ENCODE assay signal across 7 mouse cellular contexts in the genomic region with DNA sequence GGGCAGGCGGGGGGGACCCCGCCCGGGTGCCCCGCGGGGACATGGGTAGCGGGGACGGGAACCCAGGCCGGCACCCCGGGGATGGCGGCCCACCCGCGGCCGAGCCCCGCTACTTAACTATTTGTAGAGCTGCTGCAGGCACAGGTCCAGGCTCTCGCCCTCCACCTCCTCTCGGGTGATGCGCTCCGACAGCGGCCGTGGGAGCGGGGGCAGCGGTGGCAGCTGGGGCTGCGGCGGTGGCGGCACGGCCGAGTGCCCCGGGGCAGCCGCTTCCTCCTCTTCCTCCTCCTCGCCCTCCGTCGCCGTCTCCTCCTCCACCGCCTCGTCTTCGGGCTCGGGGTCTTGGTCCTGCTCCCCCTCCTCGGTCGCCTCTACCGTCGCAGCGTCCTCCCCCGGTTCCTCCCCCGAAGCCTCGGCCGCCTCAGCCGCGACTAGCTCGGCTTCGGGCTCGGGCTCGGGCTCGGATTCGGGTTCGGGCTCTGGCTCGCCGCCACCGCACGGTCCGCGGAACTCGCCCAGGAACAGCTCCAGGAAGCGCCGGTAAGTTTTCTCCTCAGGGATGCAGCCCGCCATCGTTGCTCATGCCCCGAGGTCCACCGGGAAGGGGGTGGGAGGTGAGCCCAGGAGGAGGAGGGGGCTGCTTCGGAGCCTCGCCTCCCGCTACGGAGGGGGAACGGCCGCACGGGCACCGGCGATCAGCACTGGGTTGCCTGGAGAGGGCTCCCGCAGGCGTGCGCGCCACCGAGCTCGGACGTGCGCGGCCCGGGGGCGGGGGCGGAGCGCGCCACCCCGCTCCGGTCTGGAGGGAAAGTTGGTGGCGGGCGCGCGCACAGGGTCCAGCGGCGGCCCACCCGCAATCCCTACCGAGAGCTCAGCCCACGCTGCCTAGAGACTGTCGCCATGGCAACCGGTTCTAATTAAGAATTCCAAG. TPM values are rescaled to one million over a fixed set of nuclear protein-coding genes. Genes with fewer than 3 reads are reported as not detected.
A peak's percentile ranks its signal among the peaks of the same experiment; 100 is the strongest.
DNase-seq lines count a peak whose midpoint lies in the region; ATAC-seq lines count a peak whose summit lies in the region.

A gene (minus strand): TSS at position 693 of the 931 bp plus-strand sequence.

- H3K9me3 ChIP-seq in embryonic facial prominence, embryonic 12.5 days = no peaks in the 10 kb centered on the region
- no peaks in the 10 kb centered on the region for H3K9me3 ChIP-seq in limb, embryonic 11.5 days (ENCODE audit: control insufficient read depth, low read length)
- no peaks in the 10 kb centered on the region for H3K9me3 ChIP-seq in midbrain, embryonic 13.5 days

- peak; percentile 85 for DNase-seq in adrenal gland, postnatal 25 days
- peak; percentile 70 to 72 for DNase-seq in heart, adult 18-20 months
- DNase-seq in kidney, adult 18-20 months = peak; percentile 71
- peak; percentile 88 for DNase-seq in limb, embryonic 11.5 days (ENCODE audit: low spot score)
- peak; percentile 53 to 70 for DNase-seq in spleen, adult 18-20 months

- no peak within 1 kb of the TSS for H3K27ac ChIP-seq in embryonic facial prominence, embryonic 12.5 days
- H3K27ac ChIP-seq in limb, embryonic 11.5 days (replicated peaks; ENCODE audit: low read depth, low read length) = no peak within 1 kb of the TSS
- peak within 1 kb of the TSS; percentile 93 for H3K27ac ChIP-seq in midbrain, embryonic 13.5 days

- peak; percentile 81 for ATAC-seq in embryonic facial prominence, embryonic 12.5 days (ENCODE audit: insufficient number of reproducible peaks, insufficient read depth, low FRiP score, low TSS enrichment)
- ATAC-seq in limb, embryonic 11.5 days (ENCODE audit: insufficient number of reproducible peaks, low FRiP score, low TSS enrichment, low read depth) = peak; percentile 90
- ATAC-seq in midbrain, embryonic 13.5 days = peak; percentile 96

- H3K27me3 ChIP-seq in embryonic facial prominence, embryonic 12.5 days = peaks cover 25% of the 10 kb centered on the region
- peaks cover 20% of the 10 kb centered on the region for H3K27me3 ChIP-seq in limb, embryonic 11.5 days (ENCODE audit: control insufficient read depth, insufficient read depth, low read length)
- H3K27me3 ChIP-seq in midbrain, embryonic 13.5 days = no peaks in the 10 kb centered on the region

- WGBS in embryonic facial prominence, embryonic 12.5 days = under 1% methylated on average over 75 of the region's 104 CpGs
- WGBS in limb, embryonic 11.5 days = under 1% methylated on average over 101 of the region's 104 CpGs
- under 1% methylated on average over 93 of the region's 104 CpGs for WGBS in midbrain, embryonic 13.5 days

- peak within 1 kb of the TSS; percentile 97 for H3K4me2 ChIP-seq in embryonic facial prominence, embryonic 12.5 days (replicated peaks)
- peak within 1 kb of the TSS; percentile 96 for H3K4me2 ChIP-seq in limb, embryonic 11.5 days (ENCODE audit: low read depth, severe bottlenecking)
- H3K4me2 ChIP-seq in midbrain, embryonic 13.5 days (replicated peaks) = peak within 1 kb of the TSS; percentile 72

- H3K4me1 ChIP-seq in embryonic facial prominence, embryonic 12.5 days = peaks cover 11% of the 10 kb centered on the region
- H3K4me1 ChIP-seq in limb, embryonic 11.5 days (ENCODE audit: control insufficient read depth, insufficient read depth, low read length) = peaks cover 11% of the 10 kb centered on the region
- peaks cover 16% of the 10 kb centered on the region for H3K4me1 ChIP-seq in midbrain, embryonic 13.5 days (replicated peaks)

- H3K9ac ChIP-seq in embryonic facial prominence, embryonic 12.5 days = peak within 1 kb of the TSS; percentile 56
- peak within 1 kb of the TSS; percentile 59 for H3K9ac ChIP-seq in limb, embryonic 11.5 days (ENCODE audit: low read length)
- H3K9ac ChIP-seq in midbrain, embryonic 13.5 days (replicated peaks) = peak within 1 kb of the TSS; percentile 95

- H3K4me3 ChIP-seq in embryonic facial prominence, embryonic 12.5 days = peak within 1 kb of the TSS; percentile 65
- H3K4me3 ChIP-seq in limb, embryonic 11.5 days (ENCODE audit: low read depth, low read length) = peak within 1 kb of the TSS; percentile 68
- peak within 1 kb of the TSS; percentile 92 for H3K4me3 ChIP-seq in midbrain, embryonic 13.5 days (replicated peaks)

- no peaks in the 10 kb centered on the region for H3K36me3 ChIP-seq in embryonic facial prominence, embryonic 12.5 days
- no peaks in the 10 kb centered on the region for H3K36me3 ChIP-seq in limb, embryonic 11.5 days (ENCODE audit: control insufficient read depth, insufficient read depth, low read length)
- H3K36me3 ChIP-seq in midbrain, embryonic 13.5 days = peaks cover 3% of the 10 kb centered on the region; the same call in 1 of the 2 replicates

RNA-seq across cellular contexts. Expression of the gene that starts here (rescaled TPM):
- 24.3 and 28.3 TPM in 2 replicates for total RNA-seq in adrenal gland, postnatal 25 days (2021)
- 4.1 and 4.3 TPM in 2 replicates for polyA plus RNA-seq in embryonic facial prominence, embryonic 12.5 days (2016; fragmentation: Nextera tagmentation; extraction: Ambion mirVana)
- 1 to 10 TPM; 4.0 to 6.7 TPM for total RNA-seq in heart, adult 18-20 months (2021)
- 2.6 and 2.9 TPM in 2 replicates for polyA plus RNA-seq in limb, embryonic 11.5 days (2014; fragmentation: Nextera tagmentation; extraction: Ambion mirVana)
- polyA plus RNA-seq in midbrain, embryonic 13.5 days (2015; fragmentation: Nextera tagmentation; extraction: Ambion mirVana) = 20.3 and 21.3 TPM in 2 replicates
